Mouse (Mus musculus): ENCODE measurements around the gene Zic3. TPM values are rescaled to one million over a fixed set of nuclear protein-coding genes. Genes with fewer than 3 reads are reported as not detected.

Zic3 gene
- not detected for total RNA-seq (2021)
- 0.12 TPM in 1 of 2 replicates, not detected in the other for polyA plus RNA-seq (2012; rRNA removed)
- long read RNA-seq, result 0 reads

- Histone ChIP-seq H3K79me2 (replicated peaks; ENCODE audit: control insufficient read depth, insufficient read depth, low read length) (no peaks in the 10 kb centered on the region), H3K27ac (no peak within 1 kb of the TSS), H3K9ac (ENCODE audit: low read depth, low read length) (no peak within 1 kb of the TSS), H3K4me3 (no peak within 1 kb of the TSS), H3K4me1 (ENCODE audit: control insufficient read depth, insufficient read depth, low read length) (no peaks in the 10 kb centered on the region), H3K27me3 (ENCODE audit: control insufficient read depth, insufficient read depth, low read length) (peaks cover 5% of the 10 kb centered on the region), H3K36me3 (ENCODE audit: control insufficient read depth, insufficient read depth, low read length) (no peaks in the 10 kb centered on the region)
- TF ChIP-seq EP300 (IDR thresholded peaks at IDR 0.05; ENCODE audit: insufficient read depth, low read depth, low read length) (no peak), POLR2A (IDR thresholded peaks at IDR 0.05; ENCODE audit: insufficient read depth, low read depth, low read length) (no peak), CTCF (IDR thresholded peaks at IDR 0.05) (no peak)
- intact Hi-C loops (cut with DNase I), result no loop called here
- 75% methylated on average over 2 of the region's 2 CpGs for WGBS
- no peak for DNase-seq
Measured at GRCm38 (mm10) chrX:58022400-58022799, at the start of gene Zic3. Zic3 (plus strand) TSS chrX:58022700.

GRCm38 (mm10) chrX:57982351-57982750 is 40.1 kb upstream of the Zic3 start:
- Histone ChIP-seq H3K27ac (no peak overlapping the region), H3K79me2 (replicated peaks; ENCODE audit: control insufficient read depth, insufficient read depth, low read length) (no peaks in the 10 kb centered on the region), H3K4me1 (ENCODE audit: control insufficient read depth, insufficient read depth, low read length) (no peaks in the 10 kb centered on the region), H3K4me3 (no peak overlapping the region), H3K27me3 (ENCODE audit: control insufficient read depth, insufficient read depth, low read length) (no peaks in the 10 kb centered on the region), H3K9ac (ENCODE audit: low read depth, low read length) (no peak overlapping the region), H3K36me3 (ENCODE audit: control insufficient read depth, insufficient read depth, low read length) (no peaks in the 10 kb centered on the region)
- intact Hi-C loops (cut with DNase I), result no loop called here
- no peak for DNase-seq
- WGBS, result 70% methylated on average over 4 of the region's 4 CpGs
- TF ChIP-seq CTCF (IDR thresholded peaks at IDR 0.05) (no peak), POLR2A (IDR thresholded peaks at IDR 0.05; ENCODE audit: insufficient read depth, low read depth, low read length) (no peak), EP300 (IDR thresholded peaks at IDR 0.05; ENCODE audit: insufficient read depth, low read depth, low read length) (no peak)

- no peak for TF ChIP-seq CTCF (IDR thresholded peaks at IDR 0.05)
- TF ChIP-seq EP300 (IDR thresholded peaks at IDR 0.05; ENCODE audit: insufficient read depth, low read depth, low read length), result no peak
- no peak for TF ChIP-seq POLR2A (IDR thresholded peaks at IDR 0.05; ENCODE audit: insufficient read depth, low read depth, low read length)
- WGBS, result 61% methylated on average over 10 of the region's 10 CpGs
- H3K9ac ChIP-seq (ENCODE audit: low read depth, low read length), result no peak overlapping the region
- intact Hi-C loops (cut with DNase I), result no loop called here
- H3K4me3 ChIP-seq, result no peak overlapping the region
- no peak overlapping the region for H3K27ac ChIP-seq
- no peak for DNase-seq
- H3K27me3 ChIP-seq (ENCODE audit: control insufficient read depth, insufficient read depth, low read length), result no peaks in the 10 kb centered on the region
- H3K36me3 ChIP-seq (ENCODE audit: control insufficient read depth, insufficient read depth, low read length), result no peaks in the 10 kb centered on the region
- H3K4me1 ChIP-seq (ENCODE audit: control insufficient read depth, insufficient read depth, low read length), result no peaks in the 10 kb centered on the region
- no peaks in the 10 kb centered on the region for H3K79me2 ChIP-seq (replicated peaks; ENCODE audit: control insufficient read depth, insufficient read depth, low read length)
Measured at GRCm38 (mm10) chrX:57987455-57988109, 34.9 kb upstream of the Zic3 start.

GRCm38 (mm10) chrX:58013391-58013790 is 9.1 kb upstream of the Zic3 start:
- intact Hi-C loops (cut with DNase I), result no loop called here
- WGBS, result 55% methylated on average over 5 of the region's 5 CpGs
- Histone ChIP-seq H3K4me3 (no peak overlapping the region), H3K36me3 (ENCODE audit: control insufficient read depth, insufficient read depth, low read length) (no peaks in the 10 kb centered on the region), H3K9ac (ENCODE audit: low read depth, low read length) (no peak overlapping the region), H3K27me3 (ENCODE audit: control insufficient read depth, insufficient read depth, low read length) (peaks cover under 1% of the 10 kb centered on the region), H3K27ac (no peak overlapping the region), H3K79me2 (replicated peaks; ENCODE audit: control insufficient read depth, insufficient read depth, low read length) (no peaks in the 10 kb centered on the region), H3K4me1 (ENCODE audit: control insufficient read depth, insufficient read depth, low read length) (no peaks in the 10 kb centered on the region)
- TF ChIP-seq EP300 (IDR thresholded peaks at IDR 0.05; ENCODE audit: insufficient read depth, low read depth, low read length), result no peak
- TF ChIP-seq CTCF (IDR thresholded peaks at IDR 0.05), result no peak
- TF ChIP-seq POLR2A (IDR thresholded peaks at IDR 0.05; ENCODE audit: insufficient read depth, low read depth, low read length), result no peak
- DNase-seq, result no peak

- no peak for TF ChIP-seq CTCF (IDR thresholded peaks at IDR 0.05)
- no peak for TF ChIP-seq POLR2A (IDR thresholded peaks at IDR 0.05; ENCODE audit: insufficient read depth, low read depth, low read length)
- TF ChIP-seq EP300 (IDR thresholded peaks at IDR 0.05; ENCODE audit: insufficient read depth, low read depth, low read length), result no peak
- Histone ChIP-seq H3K9ac (ENCODE audit: low read depth, low read length) (no peak overlapping the region), H3K36me3 (ENCODE audit: control insufficient read depth, insufficient read depth, low read length) (no peaks in the 10 kb centered on the region), H3K4me1 (ENCODE audit: control insufficient read depth, insufficient read depth, low read length) (no peaks in the 10 kb centered on the region), H3K79me2 (replicated peaks; ENCODE audit: control insufficient read depth, insufficient read depth, low read length) (no peaks in the 10 kb centered on the region), H3K27ac (no peak overlapping the region), H3K4me3 (no peak overlapping the region), H3K27me3 (ENCODE audit: control insufficient read depth, insufficient read depth, low read length) (peaks cover 3% of the 10 kb centered on the region)
- intact Hi-C loops (cut with DNase I), result no loop called here
- 20% methylated on average over 12 of the region's 12 CpGs for WGBS
- no peak for DNase-seq
Measured at GRCm38 (mm10) chrX:58014093-58014492, 8.4 kb upstream of the Zic3 start.

GRCm38 (mm10) chrX:58014761-58015160 is 7.7 kb upstream of the Zic3 start:
- H3K9ac ChIP-seq (ENCODE audit: low read depth, low read length), result no peak overlapping the region
- H3K79me2 ChIP-seq (replicated peaks; ENCODE audit: control insufficient read depth, insufficient read depth, low read length), result no peaks in the 10 kb centered on the region
- no peak overlapping the region for H3K4me3 ChIP-seq
- no peaks in the 10 kb centered on the region for H3K36me3 ChIP-seq (ENCODE audit: control insufficient read depth, insufficient read depth, low read length)
- intact Hi-C loops (cut with DNase I), result no loop called here
- WGBS, result 22% methylated on average over 13 of the region's 13 CpGs
- TF ChIP-seq EP300 (IDR thresholded peaks at IDR 0.05; ENCODE audit: insufficient read depth, low read depth, low read length), result no peak
- TF ChIP-seq CTCF (IDR thresholded peaks at IDR 0.05), result no peak
- H3K27me3 ChIP-seq (ENCODE audit: control insufficient read depth, insufficient read depth, low read length), result peaks cover 5% of the 10 kb centered on the region
- DNase-seq, result no peak
- no peaks in the 10 kb centered on the region for H3K4me1 ChIP-seq (ENCODE audit: control insufficient read depth, insufficient read depth, low read length)
- no peak overlapping the region for H3K27ac ChIP-seq
